Comparison of ENCODE assay signal across 8 mouse cellular contexts in genomic region chr17:28592998-28593397, GRCm38 (mm10). TPM values are rescaled to one million over a fixed set of nuclear protein-coding genes. Genes with fewer than 3 reads are reported as not detected.
A peak's percentile ranks its signal among the peaks of the same experiment; 100 is the strongest.
DNase-seq lines count a peak whose midpoint lies in the region; ATAC-seq and TF ChIP-seq lines count a peak whose summit lies in the region.

No protein-coding gene starts in this region.

- no peaks in the 10 kb centered on the region for H3K27me3 ChIP-seq in hindbrain, embryonic 14.5 days (ENCODE audit: control insufficient read depth, insufficient read depth, low read length)
- H3K27me3 ChIP-seq in hindbrain, embryonic 12.5 days = no peaks in the 10 kb centered on the region
- H3K27me3 ChIP-seq in intestine, embryonic 15.5 days (replicated peaks) = no peaks in the 10 kb centered on the region

- DNase-seq in hindbrain, embryonic 14.5 days (ENCODE audit: low spot score) = peak; percentile 79
- peak; percentile 83 for DNase-seq in brain, embryonic 14.5 days (ENCODE audit: low read depth)
- peak; percentile 26 for DNase-seq in fibroblast of lung, adult 2 months (ENCODE audit: low read depth)
- peak; percentile 74 to 75 for DNase-seq in left cerebral cortex, postnatal 36 days (ENCODE audit: low spot score in 2 of 2)
- DNase-seq in testis, postnatal 14 days (ENCODE audit: low spot score) = peak; percentile 56

- peak; percentile 96 for TF ChIP-seq CTCF in brain, embryonic 14.5 days (IDR thresholded peaks at IDR 0.05; ENCODE audit: borderline replicate concordance, extremely low read depth, insufficient read depth, insufficient read length)
- peak; percentile 81 for TF ChIP-seq CTCF in olfactory bulb, adult 2 months (IDR thresholded peaks at IDR 0.05; ENCODE audit: insufficient read depth, low read depth, low read length)

- 18% methylated on average over 4 of the region's 4 CpGs for WGBS in hindbrain, embryonic 14.5 days
- WGBS in hindbrain, embryonic 12.5 days = 16% methylated on average over 4 of the region's 4 CpGs
- 17% methylated on average over 4 of the region's 4 CpGs for WGBS in intestine, embryonic 15.5 days
- WGBS in olfactory bulb, adult 2 months = 10% methylated on average over 4 of the region's 4 CpGs

- no peak overlapping the region for H3K4me2 ChIP-seq in hindbrain, embryonic 14.5 days (replicated peaks)
- no peak overlapping the region for H3K4me2 ChIP-seq in hindbrain, embryonic 12.5 days (replicated peaks)
- no peak overlapping the region for H3K4me2 ChIP-seq in intestine, embryonic 15.5 days (replicated peaks)

- no peak overlapping the region for H3K9ac ChIP-seq in hindbrain, embryonic 14.5 days
- H3K9ac ChIP-seq in hindbrain, embryonic 12.5 days = no peak overlapping the region
- no peak overlapping the region for H3K9ac ChIP-seq in intestine, embryonic 15.5 days

- no peaks in the 10 kb centered on the region for H3K4me1 ChIP-seq in hindbrain, embryonic 14.5 days (replicated peaks; ENCODE audit: control insufficient read depth, insufficient read depth, low read length)
- H3K4me1 ChIP-seq in hindbrain, embryonic 12.5 days = no peaks in the 10 kb centered on the region
- H3K4me1 ChIP-seq in intestine, embryonic 15.5 days (replicated peaks) = no peaks in the 10 kb centered on the region
- peaks cover 2% of the 10 kb centered on the region; the same call in 1 of the 2 replicates for H3K4me1 ChIP-seq in olfactory bulb, adult 2 months (ENCODE audit: control insufficient read depth, insufficient read depth, low read length)

- TF ChIP-seq POLR2A in brain, embryonic 14.5 days (IDR thresholded peaks at IDR 0.05; ENCODE audit: borderline replicate concordance, extremely low read depth, insufficient read depth, insufficient read length, poor library complexity, severe bottlenecking) = no peak
- no peak for TF ChIP-seq POLR2A in olfactory bulb, adult 2 months (IDR thresholded peaks at IDR 0.05; ENCODE audit: insufficient read depth, low read depth, low read length)

- no peak for ATAC-seq in hindbrain, embryonic 14.5 days (ENCODE audit: low FRiP score)
- ATAC-seq in hindbrain, embryonic 12.5 days (ENCODE audit: low FRiP score) = no peak
- ATAC-seq in intestine, embryonic 15.5 days = peak; percentile 47; the same call in 1 of the 2 replicates

- H3K36me3 ChIP-seq in hindbrain, embryonic 14.5 days (replicated peaks; ENCODE audit: control insufficient read depth, insufficient read depth) = peaks cover 96% of the 10 kb centered on the region
- peaks cover 89% of the 10 kb centered on the region for H3K36me3 ChIP-seq in hindbrain, embryonic 12.5 days
- H3K36me3 ChIP-seq in intestine, embryonic 15.5 days = peaks cover 58% of the 10 kb centered on the region

- intact Hi-C loops in left cerebral cortex, postnatal 36 days (cut with DNase I) = loop anchor here (2.0 kb wide), 1 partner anchor 56 kb away; no protein-coding TSS in a partner anchor

- no peak overlapping the region for H3K27ac ChIP-seq in hindbrain, embryonic 14.5 days
- no peak overlapping the region for H3K27ac ChIP-seq in hindbrain, embryonic 12.5 days
- H3K27ac ChIP-seq in intestine, embryonic 15.5 days = no peak overlapping the region
- no peak overlapping the region for H3K27ac ChIP-seq in olfactory bulb, adult 2 months (ENCODE audit: insufficient read depth, low read depth, low read length)

- no peaks in the 10 kb centered on the region for H3K9me3 ChIP-seq in hindbrain, embryonic 14.5 days (ENCODE audit: control insufficient read depth, low read length)
- no peaks in the 10 kb centered on the region for H3K9me3 ChIP-seq in hindbrain, embryonic 12.5 days (replicated peaks)
- H3K9me3 ChIP-seq in intestine, embryonic 15.5 days = no peaks in the 10 kb centered on the region

- no peak overlapping the region for H3K4me3 ChIP-seq in hindbrain, embryonic 14.5 days (replicated peaks; ENCODE audit: low read length)
- no peak overlapping the region for H3K4me3 ChIP-seq in hindbrain, embryonic 12.5 days
- H3K4me3 ChIP-seq in intestine, embryonic 15.5 days (replicated peaks) = no peak overlapping the region
- H3K4me3 ChIP-seq in olfactory bulb, adult 2 months (ENCODE audit: insufficient read depth, low read depth, low read length) = no peak overlapping the region

RNA-seq across cellular contexts. Expression of gene Lhfpl5, which starts 17.6 kb away (rescaled TPM):
- polyA plus RNA-seq in hindbrain, embryonic 14.5 days (2014; fragmentation: Nextera tagmentation; extraction: Ambion mirVana) = 13.5 and 13.7 TPM in 2 replicates
- 2.0 and 3.4 TPM in 2 replicates for polyA plus RNA-seq in hindbrain, embryonic 12.5 days (2016; fragmentation: Nextera tagmentation; extraction: Ambion mirVana)
- 5.9 and 6.4 TPM in 2 replicates for polyA plus RNA-seq in brain, embryonic 14.5 days (2012; rRNA removed)
- 1.3 and 1.8 TPM in 2 replicates for polyA plus RNA-seq in intestine, embryonic 15.5 days (2015; fragmentation: Nextera tagmentation; extraction: Ambion mirVana)
- total RNA-seq in left cerebral cortex, postnatal 36 days (2021) = 1 to 10 TPM; 3.1 to 3.2 TPM
- not detected in 2 replicates for polyA plus RNA-seq in olfactory bulb, adult 2 months (2012; ENCODE audit: insufficient read depth, insufficient read length, low replicate concordance, missing spikeins)

RNA-seq across cellular contexts. Expression of gene Srpk1, which starts 29.5 kb away (rescaled TPM):
- polyA plus RNA-seq in hindbrain, embryonic 14.5 days (2014; fragmentation: Nextera tagmentation; extraction: Ambion mirVana) = 110 TPM in 2 replicates
- 100 and 105 TPM in 2 replicates for polyA plus RNA-seq in hindbrain, embryonic 12.5 days (2016; fragmentation: Nextera tagmentation; extraction: Ambion mirVana)
- 61.8 and 75.6 TPM in 2 replicates for polyA plus RNA-seq in brain, embryonic 14.5 days (2012; rRNA removed)
- 97.1 and 97.5 TPM in 2 replicates for polyA plus RNA-seq in intestine, embryonic 15.5 days (2015; fragmentation: Nextera tagmentation; extraction: Ambion mirVana)
- total RNA-seq in left cerebral cortex, postnatal 36 days (2021) = 100 to 1,000 TPM in 1 of 2 experiments, 10 to 100 TPM in 1; 90.2 to 106 TPM
- polyA plus RNA-seq in olfactory bulb, adult 2 months (2012; ENCODE audit: insufficient read depth, insufficient read length, low replicate concordance, missing spikeins) = 455 TPM in 1 of 2 replicates, not detected in the other

RNA-seq across cellular contexts. Expression of gene Clps, which starts 32.4 kb away (rescaled TPM):
- not detected in 2 replicates for polyA plus RNA-seq in hindbrain, embryonic 14.5 days (2014; fragmentation: Nextera tagmentation; extraction: Ambion mirVana)
- not detected in 2 replicates for polyA plus RNA-seq in hindbrain, embryonic 12.5 days (2016; fragmentation: Nextera tagmentation; extraction: Ambion mirVana)
- polyA plus RNA-seq in brain, embryonic 14.5 days (2012; rRNA removed) = not detected in 2 replicates
- 958 and 2,971 TPM in 2 replicates for polyA plus RNA-seq in intestine, embryonic 15.5 days (2015; fragmentation: Nextera tagmentation; extraction: Ambion mirVana)
- total RNA-seq in left cerebral cortex, postnatal 36 days (2021) = not detected
- polyA plus RNA-seq in olfactory bulb, adult 2 months (2012; ENCODE audit: insufficient read depth, insufficient read length, low replicate concordance, missing spikeins) = not detected in 2 replicates

RNA-seq across cellular contexts. Expression of gene Clpsl2, which starts 43.8 kb away (rescaled TPM):
- not detected in 2 replicates for polyA plus RNA-seq in hindbrain, embryonic 14.5 days (2014; fragmentation: Nextera tagmentation; extraction: Ambion mirVana)
- not detected in 2 replicates for polyA plus RNA-seq in hindbrain, embryonic 12.5 days (2016; fragmentation: Nextera tagmentation; extraction: Ambion mirVana)
- 0.21 TPM in 1 of 2 replicates, not detected in the other for polyA plus RNA-seq in brain, embryonic 14.5 days (2012; rRNA removed)
- polyA plus RNA-seq in intestine, embryonic 15.5 days (2015; fragmentation: Nextera tagmentation; extraction: Ambion mirVana) = not detected in 2 replicates
- total RNA-seq in left cerebral cortex, postnatal 36 days (2021) = not detected
- polyA plus RNA-seq in olfactory bulb, adult 2 months (2012; ENCODE audit: insufficient read depth, insufficient read length, low replicate concordance, missing spikeins) = not detected in 2 replicates

Comparison
In these comparisons a context has a peak if more than half of its experiments do, and no peak if none do; other contexts are left out.
1. DNase-seq: peak in every context shown above with its lines; median percentile 83 in brain, embryonic 14.5 days; 79 in hindbrain, embryonic 14.5 days; 74 in left cerebral cortex, postnatal 36 days; 56 in testis, postnatal 14 days; 26 in fibroblast of lung, adult 2 months.
2. RNA of gene Clps, which starts 32.4 kb away (polyA plus RNA-seq): 958 to 2,971 TPM in intestine, embryonic 15.5 days; not detected in brain, embryonic 14.5 days, not detected in hindbrain, embryonic 14.5 days, not detected in hindbrain, embryonic 12.5 days and not detected in olfactory bulb, adult 2 months; every median in the first group is over 100 times any median in the second.